Mouse (Mus musculus): Measurements from ENCODE around the gene Kbtbd12. TPM values are rescaled to one million over a fixed set of nuclear protein-coding genes. Genes with fewer than 3 reads are reported as not detected.

The Kbtbd12 gene
- polyA plus RNA-seq, 1 experiment from 2014 or later: 0.21 TPM

- WGBS: 47% methylated on average over 4 of the region's 4 CpGs
- H3K9me3 ChIP-seq: no peaks in the 10 kb centered on the region
- no peak overlapping the region for H3K4me3 ChIP-seq
- no peak for ATAC-seq (ENCODE audit: insufficient number of reproducible peaks, insufficient read depth, low FRiP score, low TSS enrichment, low read depth)
- H3K4me1 ChIP-seq: peaks cover 12% of the 10 kb centered on the region
- H3K27ac ChIP-seq: no peak overlapping the region
- no peak overlapping the region for H3K9ac ChIP-seq
- no peak overlapping the region; the same call in 1 of the 2 replicates for H3K4me2 ChIP-seq
- H3K36me3 ChIP-seq: no peaks in the 10 kb centered on the region
- H3K27me3 ChIP-seq: no peaks in the 10 kb centered on the region
Observed at GRCm38 (mm10) chr6:88626462-88626861, 11.3 kb downstream of the Kbtbd12 start.

- Histone ChIP-seq H3K27me3 (no peaks in the 10 kb centered on the region), H3K27ac (no peak overlapping the region), H3K36me3 (no peaks in the 10 kb centered on the region), H3K4me2 (no peak overlapping the region), H3K9ac (no peak overlapping the region), H3K9me3 (no peaks in the 10 kb centered on the region), H3K4me3 (no peak overlapping the region), H3K4me1 (peaks cover 4% of the 10 kb centered on the region)
- WGBS: 81% methylated on average over 4 of the region's 4 CpGs
- no peak for ATAC-seq (ENCODE audit: insufficient number of reproducible peaks, insufficient read depth, low FRiP score, low TSS enrichment, low read depth)
Observed at GRCm38 (mm10) chr6:88621816-88622481, 15.8 kb downstream of the Kbtbd12 start.

DNA sequence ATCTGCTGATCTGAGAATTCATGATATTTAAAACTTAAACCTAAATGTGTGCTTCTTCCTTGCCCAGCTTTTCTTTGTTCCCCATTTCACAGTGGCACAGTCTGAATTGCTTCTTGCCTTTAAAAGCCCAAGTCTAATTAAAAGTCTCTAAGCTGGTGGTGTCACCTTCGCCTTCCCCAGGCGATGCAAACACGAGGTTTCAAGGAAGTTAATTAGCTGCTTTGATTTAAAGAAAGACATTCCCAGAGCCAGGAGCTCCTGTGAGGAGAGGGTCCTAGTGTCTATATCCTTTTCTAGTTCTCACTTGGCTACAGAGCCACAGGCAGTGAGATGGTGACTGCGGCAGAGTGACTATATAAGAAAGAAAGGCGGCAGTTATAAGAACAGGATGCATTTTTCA is 18.2 kb downstream of the Kbtbd12 start:
- H3K27ac ChIP-seq: no peak overlapping the region
- H3K4me2 ChIP-seq: no peak overlapping the region
- no peaks in the 10 kb centered on the region for H3K9me3 ChIP-seq
- WGBS: 35% methylated on average over 5 of the region's 5 CpGs
- H3K27me3 ChIP-seq: no peaks in the 10 kb centered on the region
- no peak for ATAC-seq (ENCODE audit: insufficient number of reproducible peaks, insufficient read depth, low FRiP score, low TSS enrichment, low read depth)
- no peak overlapping the region for H3K9ac ChIP-seq
- no peaks in the 10 kb centered on the region for H3K36me3 ChIP-seq
- no peaks in the 10 kb centered on the region for H3K4me1 ChIP-seq
- H3K4me3 ChIP-seq: no peak overlapping the region

GRCm38 (mm10) chr6:88615352-88615751 is 22.4 kb downstream of the Kbtbd12 start:
- ATAC-seq (ENCODE audit: insufficient number of reproducible peaks, insufficient read depth, low FRiP score, low TSS enrichment, low read depth): no peak
- Histone ChIP-seq H3K36me3 (no peaks in the 10 kb centered on the region), H3K4me2 (no peak overlapping the region), H3K27ac (no peak overlapping the region), H3K9me3 (no peaks in the 10 kb centered on the region), H3K27me3 (no peaks in the 10 kb centered on the region), H3K4me3 (no peak overlapping the region), H3K4me1 (no peaks in the 10 kb centered on the region), H3K9ac (no peak overlapping the region)
- WGBS: 78% methylated on average over 2 of the region's 2 CpGs

DNA sequence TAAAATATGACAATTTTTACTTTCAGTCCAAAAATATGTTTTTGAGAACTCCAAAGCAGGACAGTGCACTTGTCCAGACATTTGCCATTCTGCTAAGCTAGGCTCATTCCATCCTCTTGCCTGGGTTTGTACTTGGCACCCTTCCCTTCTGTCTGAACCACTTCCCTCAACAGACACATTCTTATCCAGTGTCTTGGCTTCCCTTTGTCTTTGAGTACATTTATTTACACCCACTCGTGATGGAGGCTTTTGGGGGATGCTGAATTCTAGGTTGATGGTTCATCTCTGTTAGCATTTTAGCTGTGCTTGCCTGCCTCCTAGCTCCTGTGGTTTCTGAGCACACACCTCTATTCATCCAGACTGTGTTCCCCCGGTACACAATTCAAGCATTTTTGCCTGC is 31.3 kb downstream of the Kbtbd12 start:
- Histone ChIP-seq H3K27me3 (no peaks in the 10 kb centered on the region), H3K4me1 (no peaks in the 10 kb centered on the region), H3K9me3 (no peaks in the 10 kb centered on the region), H3K9ac (no peak overlapping the region), H3K4me3 (no peak overlapping the region), H3K27ac (no peak overlapping the region), H3K36me3 (no peaks in the 10 kb centered on the region), H3K4me2 (no peak overlapping the region)
- 71% methylated on average over 2 of the region's 2 CpGs for WGBS
- ATAC-seq (ENCODE audit: insufficient number of reproducible peaks, insufficient read depth, low FRiP score, low TSS enrichment, low read depth): no peak

- no peak overlapping the region for H3K27ac ChIP-seq
- H3K36me3 ChIP-seq: no peaks in the 10 kb centered on the region
- no peaks in the 10 kb centered on the region for H3K4me1 ChIP-seq
- H3K9me3 ChIP-seq: no peaks in the 10 kb centered on the region
- no peak overlapping the region for H3K9ac ChIP-seq
- no peaks in the 10 kb centered on the region for H3K27me3 ChIP-seq
- no peak for ATAC-seq (ENCODE audit: insufficient number of reproducible peaks, insufficient read depth, low FRiP score, low TSS enrichment, low read depth)
- H3K4me2 ChIP-seq: no peak overlapping the region
- no peak overlapping the region for H3K4me3 ChIP-seq
- whole genome bisulfite sequencing: 80% methylated on average over 2 of the region's 2 CpGs
Observed at GRCm38 (mm10) chr6:88605715-88606114, 32.0 kb downstream of the Kbtbd12 start.

DNA sequence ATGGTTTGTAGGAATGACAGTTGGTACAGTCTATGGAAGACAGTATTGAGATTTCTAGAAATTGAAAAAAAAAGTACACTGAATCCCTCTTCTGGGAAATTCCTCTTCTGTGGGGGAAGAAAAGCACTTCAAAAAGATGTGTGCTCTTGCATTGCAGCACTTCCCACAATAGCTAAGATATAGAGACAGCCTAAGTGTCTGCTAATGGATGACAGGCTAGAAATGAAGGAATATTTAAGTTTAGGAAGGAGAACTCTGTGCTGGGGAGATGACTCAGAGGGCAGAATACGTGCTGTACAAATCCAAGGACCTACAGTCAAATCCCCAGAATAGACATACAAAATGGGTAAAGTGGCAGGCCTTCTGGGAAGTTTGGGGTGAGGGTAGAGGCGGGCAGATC is 32.5 kb downstream of the Kbtbd12 start:
- H3K4me1 ChIP-seq: no peaks in the 10 kb centered on the region
- no peak overlapping the region for H3K4me2 ChIP-seq
- no peak overlapping the region for H3K4me3 ChIP-seq
- no peaks in the 10 kb centered on the region for H3K9me3 ChIP-seq
- H3K27me3 ChIP-seq: no peaks in the 10 kb centered on the region
- no peak overlapping the region for H3K27ac ChIP-seq
- H3K9ac ChIP-seq: no peak overlapping the region
- no peaks in the 10 kb centered on the region for H3K36me3 ChIP-seq
- WGBS: 77% methylated on average over 2 of the region's 2 CpGs
- ATAC-seq (ENCODE audit: insufficient number of reproducible peaks, insufficient read depth, low FRiP score, low TSS enrichment, low read depth): no peak

DNA sequence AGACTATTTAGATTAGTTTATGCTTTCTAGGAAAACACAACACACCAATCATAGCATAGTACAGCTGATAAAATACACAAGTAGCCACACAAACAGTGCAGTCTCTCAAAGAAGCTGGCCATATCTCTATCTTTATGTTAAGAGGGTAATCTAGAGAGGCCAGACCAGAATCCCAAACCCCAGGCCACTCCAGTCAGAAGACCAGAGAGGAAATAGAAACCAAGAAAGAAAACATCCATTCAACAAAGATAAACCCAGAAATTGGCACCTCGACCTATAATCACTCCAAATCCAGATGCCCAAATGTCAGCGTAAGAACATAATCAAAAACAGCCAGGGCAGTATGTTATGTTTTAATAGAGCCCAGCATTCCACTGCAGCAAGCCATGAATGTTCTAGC is 41.6 kb downstream of the Kbtbd12 start:
- H3K4me2 ChIP-seq: no peak overlapping the region
- H3K36me3 ChIP-seq: no peaks in the 10 kb centered on the region
- 42% methylated on average over 2 of the region's 2 CpGs for WGBS
- no peaks in the 10 kb centered on the region for H3K27me3 ChIP-seq
- H3K27ac ChIP-seq: no peak overlapping the region
- no peak overlapping the region for H3K4me3 ChIP-seq
- no peak overlapping the region for H3K9ac ChIP-seq
- no peaks in the 10 kb centered on the region for H3K9me3 ChIP-seq
- H3K4me1 ChIP-seq: no peaks in the 10 kb centered on the region
- no peak for ATAC-seq (ENCODE audit: insufficient number of reproducible peaks, insufficient read depth, low FRiP score, low TSS enrichment, low read depth)

DNA sequence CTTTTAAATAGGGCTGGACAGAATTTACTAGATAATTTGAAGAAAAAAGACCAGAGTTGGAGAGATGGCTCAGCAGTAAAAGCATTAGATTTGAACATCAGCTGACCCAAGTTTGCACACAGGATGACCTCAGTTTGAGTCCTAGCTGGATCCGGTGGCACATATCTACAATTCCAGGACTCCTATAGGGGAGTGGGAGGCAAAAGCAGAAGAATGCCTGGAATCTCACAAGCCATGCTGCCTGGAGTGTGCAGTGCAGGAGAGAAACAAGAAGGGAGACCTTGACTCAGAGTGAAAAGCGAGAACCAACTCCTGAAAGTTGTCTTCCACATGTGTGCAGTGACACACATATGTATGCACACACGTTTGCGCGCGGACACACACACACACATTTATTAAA is 45.4 kb downstream of the Kbtbd12 start:
- H3K4me1 ChIP-seq: peaks cover 12% of the 10 kb centered on the region
- H3K27me3 ChIP-seq: no peaks in the 10 kb centered on the region
- H3K4me2 ChIP-seq: no peak overlapping the region
- no peaks in the 10 kb centered on the region for H3K9me3 ChIP-seq
- no peak overlapping the region for H3K27ac ChIP-seq
- no peak for ATAC-seq (ENCODE audit: insufficient number of reproducible peaks, insufficient read depth, low FRiP score, low TSS enrichment, low read depth)
- H3K9ac ChIP-seq: no peak overlapping the region
- no peak overlapping the region for H3K4me3 ChIP-seq
- WGBS: 86% methylated on average over 6 of the region's 6 CpGs
- no peaks in the 10 kb centered on the region for H3K36me3 ChIP-seq

- no peaks in the 10 kb centered on the region for H3K27me3 ChIP-seq
- no peak overlapping the region for H3K4me2 ChIP-seq
- H3K9me3 ChIP-seq: no peaks in the 10 kb centered on the region
- H3K4me1 ChIP-seq: peaks cover 12% of the 10 kb centered on the region
- H3K9ac ChIP-seq: no peak overlapping the region
- no peak overlapping the region for H3K27ac ChIP-seq
- H3K36me3 ChIP-seq: no peaks in the 10 kb centered on the region
- WGBS: 78% methylated on average over 4 of the region's 4 CpGs
- ATAC-seq (ENCODE audit: insufficient number of reproducible peaks, insufficient read depth, low FRiP score, low TSS enrichment, low read depth): no peak
- no peak overlapping the region for H3K4me3 ChIP-seq
Observed at GRCm38 (mm10) chr6:88590231-88590630, 47.5 kb downstream of the Kbtbd12 start.

- H3K4me2 ChIP-seq: no peak overlapping the region
- H3K27ac ChIP-seq: no peak overlapping the region
- no peak overlapping the region for H3K4me3 ChIP-seq
- no peaks in the 10 kb centered on the region for H3K27me3 ChIP-seq
- H3K9me3 ChIP-seq: no peaks in the 10 kb centered on the region
- peaks cover 12% of the 10 kb centered on the region for H3K4me1 ChIP-seq
- 17% methylated on average over 5 of the region's 5 CpGs for WGBS
- no peaks in the 10 kb centered on the region for H3K36me3 ChIP-seq
- ATAC-seq (ENCODE audit: insufficient number of reproducible peaks, insufficient read depth, low FRiP score, low TSS enrichment, low read depth): no peak
- H3K9ac ChIP-seq: no peak overlapping the region
Observed at GRCm38 (mm10) chr6:88589517-88589916, 48.2 kb downstream of the Kbtbd12 start.

GRCm38 (mm10) chr6:88588581-88589256 is 49.0 kb downstream of the Kbtbd12 start:
- H3K9me3 ChIP-seq: no peaks in the 10 kb centered on the region
- H3K9ac ChIP-seq: no peak overlapping the region
- no peaks in the 10 kb centered on the region for H3K27me3 ChIP-seq
- 70% methylated on average over 7 of the region's 7 CpGs for WGBS
- no peak overlapping the region for H3K4me3 ChIP-seq
- peaks cover 12% of the 10 kb centered on the region for H3K4me1 ChIP-seq
- no peak for ATAC-seq (ENCODE audit: insufficient number of reproducible peaks, insufficient read depth, low FRiP score, low TSS enrichment, low read depth)
- H3K27ac ChIP-seq: no peak overlapping the region
- H3K4me2 ChIP-seq: no peak overlapping the region
- no peaks in the 10 kb centered on the region for H3K36me3 ChIP-seq
